Mouse (Mus musculus): ENCODE results near the gene Tnk1. TPM values are rescaled to one million over a fixed set of nuclear protein-coding genes. Genes with fewer than 3 reads are reported as not detected.

The Tnk1 gene
- total RNA-seq, 2 experiments from 2014 or later: not detected

DNA sequence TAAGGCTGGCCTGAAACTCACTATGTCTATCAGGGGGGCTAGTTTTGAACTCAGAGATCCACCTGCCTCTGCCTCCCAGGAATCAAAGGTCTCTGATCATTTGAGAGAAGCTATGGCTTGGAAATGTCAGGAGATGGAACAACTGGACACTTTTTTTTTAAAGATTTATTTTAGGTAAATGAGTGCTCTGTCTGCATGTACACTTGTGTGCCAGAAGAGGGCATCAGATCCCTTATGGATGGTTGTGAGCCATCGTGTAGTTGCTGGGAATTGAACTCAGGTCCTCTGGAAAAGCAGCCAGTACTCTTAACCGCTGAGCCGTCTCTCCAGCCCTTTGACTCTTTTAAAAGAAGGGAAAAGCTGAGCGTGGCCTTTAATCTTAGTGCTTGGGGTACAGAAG lies 52.2 kb downstream of the Tnk1 start:
- no peak for ATAC-seq (replicated peaks; ENCODE audit: poor library complexity, severe bottlenecking)

DNA sequence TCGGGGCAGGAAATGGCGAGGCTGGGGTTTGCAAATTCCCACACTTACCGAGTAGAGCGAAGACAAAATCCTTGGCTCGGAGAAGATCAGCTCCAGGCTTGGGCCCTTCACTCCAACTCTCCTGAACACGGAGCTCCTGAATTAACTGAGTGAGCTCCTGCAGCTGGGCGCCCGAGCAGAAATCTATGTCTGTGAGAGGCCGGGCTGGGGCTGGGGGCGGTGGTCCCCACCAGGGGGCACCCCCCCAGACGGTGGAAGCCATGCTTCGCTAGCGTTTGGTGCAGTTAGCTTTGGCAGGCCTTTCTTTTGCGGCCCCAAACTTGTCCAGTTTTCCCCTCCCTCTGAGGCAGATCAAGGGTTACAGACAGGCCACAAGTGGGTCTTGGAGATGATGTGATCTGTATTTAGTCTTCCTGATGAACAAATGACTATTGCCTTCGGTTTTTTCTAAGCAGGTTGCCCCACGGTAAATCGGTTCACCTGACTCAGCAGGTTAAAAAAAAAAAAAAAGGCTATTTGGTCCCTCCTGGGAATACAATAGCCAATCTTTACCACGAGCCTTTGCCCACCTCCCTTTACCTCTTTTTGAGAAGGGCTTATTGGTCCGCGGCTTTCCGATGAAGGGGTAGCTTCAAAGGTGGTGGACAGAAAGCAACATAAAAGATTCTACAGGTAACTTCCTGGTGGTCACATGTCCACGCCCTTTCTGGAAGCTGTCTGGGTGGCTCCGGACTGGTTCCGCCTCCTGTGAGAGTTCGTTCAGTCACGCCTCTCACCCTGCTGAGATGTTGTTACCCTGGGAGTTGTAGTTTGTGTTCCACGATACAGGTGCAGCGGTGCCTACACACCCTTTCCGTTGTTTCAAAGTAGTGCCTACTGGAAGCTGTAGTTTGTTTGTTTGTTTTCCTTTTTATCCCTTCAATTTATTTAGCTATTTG lies 53.3 kb downstream of the Tnk1 start, which contains the start of gene Tmem102:
Gene Tmem102, minus strand, starts transcription at position 653 of the 938 bp plus-strand sequence.
- ATAC-seq (replicated peaks; ENCODE audit: poor library complexity, severe bottlenecking): no peak

DNA sequence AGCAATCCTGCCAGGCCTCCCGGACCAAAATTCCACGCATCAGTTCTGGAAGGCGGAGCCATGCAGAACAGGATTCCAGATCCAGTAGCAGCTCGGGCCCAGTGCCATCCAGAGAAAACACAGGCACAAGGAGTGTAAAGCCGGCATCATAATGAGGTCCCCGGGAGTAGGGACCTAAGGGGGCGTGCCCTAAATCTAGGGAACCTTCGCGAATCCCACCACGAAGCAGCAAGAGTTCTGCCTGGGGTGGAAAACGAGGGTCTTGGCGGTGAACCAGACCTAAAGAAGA lies 53.9 kb downstream of the Tnk1 start:
- ATAC-seq (replicated peaks; ENCODE audit: poor library complexity, severe bottlenecking): no peak

DNA sequence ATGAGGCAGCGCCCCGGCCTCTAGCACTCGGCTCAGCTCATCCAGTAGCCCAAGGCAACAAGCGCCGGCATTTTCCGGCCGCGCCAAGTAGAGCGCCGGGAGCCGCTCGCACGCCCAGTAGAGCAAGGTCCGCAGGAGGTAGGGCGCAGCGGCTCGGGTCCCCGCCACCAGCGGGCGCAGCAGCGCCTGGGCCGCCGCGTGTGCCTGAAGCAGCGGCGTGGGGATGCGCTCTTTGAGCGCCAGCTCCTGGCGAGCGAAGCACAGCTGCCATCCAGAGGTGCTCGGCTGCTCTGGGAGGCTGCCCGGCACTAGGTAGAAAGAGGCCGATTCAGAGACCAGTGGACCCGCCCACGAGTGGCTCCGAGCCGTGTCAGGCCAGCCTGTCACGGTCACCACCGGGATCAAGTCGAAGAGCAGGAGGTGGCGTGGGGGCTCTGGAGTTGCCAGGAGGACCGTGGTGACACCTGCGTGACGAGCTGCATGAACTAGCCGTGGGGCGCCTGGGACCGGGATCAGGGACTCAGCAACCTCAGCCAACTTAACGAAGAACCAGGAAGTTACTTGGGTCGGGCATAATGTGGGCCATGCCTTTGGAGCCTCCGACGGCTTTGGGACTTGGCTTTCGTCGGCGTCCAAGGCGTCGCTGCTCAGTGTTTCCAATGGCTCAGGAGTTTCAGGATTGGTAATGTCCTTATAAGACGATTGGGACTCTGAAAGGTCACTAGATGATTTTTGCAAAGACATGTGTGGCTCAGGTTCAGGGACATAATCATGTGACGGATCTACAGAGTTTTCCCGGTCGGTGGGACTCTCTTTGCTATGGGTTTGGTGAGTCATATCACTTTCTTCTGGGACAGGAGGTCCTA lies 54.5 kb downstream of the Tnk1 start:
- ATAC-seq (replicated peaks; ENCODE audit: poor library complexity, severe bottlenecking): peak; percentile 54

DNA sequence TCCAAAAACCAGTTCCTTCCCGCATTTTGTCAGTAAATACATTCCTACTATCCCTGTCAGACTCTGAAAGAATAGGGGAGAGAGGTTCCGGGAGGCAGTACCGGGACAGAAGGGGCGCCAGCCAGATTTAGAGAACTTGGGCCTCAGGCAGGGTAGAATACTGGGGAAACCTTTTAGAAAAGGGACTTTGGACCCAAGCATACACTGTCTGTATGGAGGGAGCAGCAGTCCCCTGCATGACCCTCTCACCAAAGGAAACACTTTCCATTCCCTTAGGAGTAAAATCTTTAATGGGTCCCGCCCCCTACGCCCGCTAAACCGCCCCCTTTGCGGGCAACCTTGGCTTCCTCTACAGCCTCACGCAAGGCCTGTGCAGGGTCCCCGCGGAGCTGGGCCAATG lies 55.2 kb downstream of the Tnk1 start:
- peak; percentile 17 for ATAC-seq (replicated peaks; ENCODE audit: poor library complexity, severe bottlenecking)

DNA sequence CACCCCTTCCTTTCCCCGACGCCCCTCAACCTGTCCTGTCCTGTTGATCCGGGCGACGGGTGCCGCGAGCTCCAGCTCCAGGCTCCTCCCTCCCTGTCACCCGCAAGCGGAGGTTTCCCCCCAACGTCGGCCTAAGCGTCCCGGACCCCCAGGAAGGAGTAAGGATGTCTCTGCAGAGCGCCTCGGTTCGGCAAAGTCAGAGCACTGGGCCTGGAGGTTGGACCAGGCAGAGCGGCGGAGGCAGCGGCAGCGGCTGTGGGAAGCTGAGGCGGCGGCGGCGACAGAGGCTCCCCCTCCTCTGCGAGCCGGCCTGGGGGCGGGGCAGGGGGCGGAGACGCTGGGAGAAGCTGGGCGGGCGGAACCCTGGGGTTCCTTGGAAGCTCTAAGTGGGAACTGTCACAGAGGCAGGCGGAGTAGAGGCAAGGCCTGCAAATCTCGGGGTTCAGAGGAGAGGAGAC lies 55.9 kb downstream of the Tnk1 start:
- ATAC-seq (replicated peaks; ENCODE audit: poor library complexity, severe bottlenecking): peak; percentile 62

DNA sequence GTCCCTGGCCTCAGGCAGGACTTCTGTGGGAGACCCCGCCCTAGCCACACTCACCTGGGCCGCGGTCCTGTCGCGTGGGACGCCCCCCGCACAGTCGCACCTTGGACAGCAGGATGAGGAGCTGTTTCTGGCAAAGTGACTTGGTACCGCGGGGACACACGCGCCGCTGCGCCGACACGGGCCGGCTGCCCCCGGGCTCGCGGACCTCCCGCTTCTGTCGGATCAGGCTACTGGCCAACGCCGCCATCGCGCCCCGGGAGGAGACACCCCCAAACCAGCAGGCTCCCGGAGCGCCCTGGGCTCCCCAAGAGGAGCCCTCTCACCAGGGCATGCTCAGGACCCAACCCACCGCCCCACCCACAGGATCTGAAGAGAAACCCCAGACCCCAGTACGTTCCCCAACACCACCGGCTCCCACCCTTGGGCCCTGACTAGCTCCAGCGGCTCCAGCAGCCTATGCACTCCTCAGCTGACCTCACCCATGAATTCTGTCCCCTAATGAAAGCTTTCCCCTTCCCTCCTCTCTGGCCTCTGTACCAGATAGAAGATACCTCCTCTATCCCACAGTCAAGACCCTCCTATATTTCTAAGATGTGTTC lies 57.1 kb downstream of the Tnk1 start, which contains the start of gene Fgf11:
Gene Fgf11, minus strand, starts transcription at position 479 of the 599 bp plus-strand sequence.
- no peak for ATAC-seq (replicated peaks; ENCODE audit: poor library complexity, severe bottlenecking)

Other genes starting within 250 kb of the Tnk1 start
Only the 30 nearest of the 42 such genes appear.
- 4.9 and 6.6 TPM in 2 replicates for gene Tnfsfm13, start 162.6 kb downstream of the Tnk1 start, total RNA-seq (2014; fragmentation: Nextera tagmentation)
- gene Tnfsfm13, start 162.6 kb downstream of the Tnk1 start, total RNA-seq (2017): 3.6 and 6.1 TPM in 2 replicates
- gene Polr2a, start 100.1 kb downstream of the Tnk1 start, total RNA-seq (2014; fragmentation: Nextera tagmentation): 153 and 165 TPM in 2 replicates
- 30.2 and 38.5 TPM in 2 replicates for gene Polr2a, start 100.1 kb downstream of the Tnk1 start, total RNA-seq (2017)
- not detected in 2 replicates for gene Slc35g3, start 96.8 kb downstream of the Tnk1 start, total RNA-seq (2014; fragmentation: Nextera tagmentation)
- not detected in 2 replicates for gene Slc35g3, start 96.8 kb downstream of the Tnk1 start, total RNA-seq (2017)
- gene Zbtb4, start 92.8 kb downstream of the Tnk1 start, total RNA-seq (2014; fragmentation: Nextera tagmentation): 1.8 and 2.1 TPM in 2 replicates
- 0.26 and 0.43 TPM in 2 replicates for gene Zbtb4, start 92.8 kb downstream of the Tnk1 start, total RNA-seq (2017)
- gene Chrnb1, start 62.8 kb downstream of the Tnk1 start, total RNA-seq (2014; fragmentation: Nextera tagmentation): not detected in 2 replicates
- 0.82 TPM in 1 of 2 replicates, not detected in the other for gene Chrnb1, start 62.8 kb downstream of the Tnk1 start, total RNA-seq (2017)
- 1.6 and 2.9 TPM in 2 replicates for gene Fgf11, start 56.9 kb downstream of the Tnk1 start, total RNA-seq (2014; fragmentation: Nextera tagmentation)
- not detected in 2 replicates for gene Fgf11, start 56.9 kb downstream of the Tnk1 start, total RNA-seq (2017)
- not detected in 2 replicates for gene Tmem102, start 53.1 kb downstream of the Tnk1 start, total RNA-seq (2014; fragmentation: Nextera tagmentation)
- not detected in 2 replicates for gene Tmem102, start 53.1 kb downstream of the Tnk1 start, total RNA-seq (2017)
- gene Gm39566, start 43.4 kb downstream of the Tnk1 start, total RNA-seq (2014; fragmentation: Nextera tagmentation): not detected in 2 replicates
- gene Gm39566, start 43.4 kb downstream of the Tnk1 start, total RNA-seq (2017): not detected in 2 replicates
- gene Spem2, start 40.3 kb downstream of the Tnk1 start, total RNA-seq (2014; fragmentation: Nextera tagmentation): not detected in 2 replicates
- not detected in 2 replicates for gene Spem2, start 40.3 kb downstream of the Tnk1 start, total RNA-seq (2017)
- gene Spem1, start 36.5 kb downstream of the Tnk1 start, total RNA-seq (2014; fragmentation: Nextera tagmentation): not detected in 2 replicates
- not detected in 2 replicates for gene Spem1, start 36.5 kb downstream of the Tnk1 start, total RNA-seq (2017)
- gene Nlgn2, start 20.9 kb downstream of the Tnk1 start, total RNA-seq (2014; fragmentation: Nextera tagmentation): 13.5 and 33.1 TPM in 2 replicates
- 4.0 and 7.4 TPM in 2 replicates for gene Nlgn2, start 20.9 kb downstream of the Tnk1 start, total RNA-seq (2017)
- 294 and 359 TPM in 2 replicates for gene Tmem256, start 20.2 kb downstream of the Tnk1 start, total RNA-seq (2014; fragmentation: Nextera tagmentation)
- 118 and 164 TPM in 2 replicates for gene Tmem256, start 20.2 kb downstream of the Tnk1 start, total RNA-seq (2017)
- 108 and 109 TPM in 2 replicates for gene Plscr3, start 12.4 kb downstream of the Tnk1 start, total RNA-seq (2014; fragmentation: Nextera tagmentation)
- gene Plscr3, start 12.4 kb downstream of the Tnk1 start, total RNA-seq (2017): 24.9 and 25.2 TPM in 2 replicates
- not detected in 2 replicates for gene Tmem95, start 19.3 kb upstream of the Tnk1 start, total RNA-seq (2014; fragmentation: Nextera tagmentation)
- not detected in 2 replicates for gene Tmem95, start 19.3 kb upstream of the Tnk1 start, total RNA-seq (2017)
- gene Kctd11, start 22.7 kb upstream of the Tnk1 start, total RNA-seq (2014; fragmentation: Nextera tagmentation): 0.41 and 4.2 TPM in 2 replicates
- 1.1 and 2.6 TPM in 2 replicates for gene Kctd11, start 22.7 kb upstream of the Tnk1 start, total RNA-seq (2017)
- 52.4 and 65.1 TPM in 2 replicates for gene Acap1, start 36.8 kb upstream of the Tnk1 start, total RNA-seq (2014; fragmentation: Nextera tagmentation)
- gene Acap1, start 36.8 kb upstream of the Tnk1 start, total RNA-seq (2017): 47.0 and 50.7 TPM in 2 replicates
- gene 2810408A11Rik, start 42.3 kb upstream of the Tnk1 start, total RNA-seq (2014; fragmentation: Nextera tagmentation): 1.3 and 3.5 TPM in 2 replicates
- gene 2810408A11Rik, start 42.3 kb upstream of the Tnk1 start, total RNA-seq (2017): 3.6 and 6.4 TPM in 2 replicates
- gene Neurl4, start 42.3 kb upstream of the Tnk1 start, total RNA-seq (2014; fragmentation: Nextera tagmentation): 32.0 and 38.9 TPM in 2 replicates
- gene Neurl4, start 42.3 kb upstream of the Tnk1 start, total RNA-seq (2017): 20.7 and 27.5 TPM in 2 replicates
- gene Gps2, start 55.2 kb upstream of the Tnk1 start, total RNA-seq (2014; fragmentation: Nextera tagmentation): 71.5 and 99.8 TPM in 2 replicates
- gene Gps2, start 55.2 kb upstream of the Tnk1 start, total RNA-seq (2017): 47.1 and 58.2 TPM in 2 replicates
- gene Eif5a, start 63.2 kb upstream of the Tnk1 start, total RNA-seq (2014; fragmentation: Nextera tagmentation): 1,453 and 1,476 TPM in 2 replicates
- gene Eif5a, start 63.2 kb upstream of the Tnk1 start, total RNA-seq (2017): 890 and 976 TPM in 2 replicates
- not detected in 2 replicates for gene Ybx2, start 77.1 kb upstream of the Tnk1 start, total RNA-seq (2014; fragmentation: Nextera tagmentation)
- gene Ybx2, start 77.1 kb upstream of the Tnk1 start, total RNA-seq (2017): 2.1 TPM in 1 of 2 replicates, not detected in the other
- not detected in 2 replicates for gene Slc2a4, start 89.5 kb upstream of the Tnk1 start, total RNA-seq (2014; fragmentation: Nextera tagmentation)
- gene Slc2a4, start 89.5 kb upstream of the Tnk1 start, total RNA-seq (2017): not detected in 2 replicates
- not detected in 2 replicates for gene Cldn7, start 106.0 kb upstream of the Tnk1 start, total RNA-seq (2014; fragmentation: Nextera tagmentation)
- not detected in 2 replicates for gene Cldn7, start 106.0 kb upstream of the Tnk1 start, total RNA-seq (2017)
- gene Ctdnep1, start 122.4 kb upstream of the Tnk1 start, total RNA-seq (2014; fragmentation: Nextera tagmentation): 191 and 254 TPM in 2 replicates
- gene Ctdnep1, start 122.4 kb upstream of the Tnk1 start, total RNA-seq (2017): 19.3 and 23.8 TPM in 2 replicates
- 59.4 and 70.0 TPM in 2 replicates for gene Elp5, start 123.8 kb upstream of the Tnk1 start, total RNA-seq (2014; fragmentation: Nextera tagmentation)
- 58.2 and 77.5 TPM in 2 replicates for gene Elp5, start 123.8 kb upstream of the Tnk1 start, total RNA-seq (2017)
- 288 and 367 TPM in 2 replicates for gene Gabarap, start 132.4 kb upstream of the Tnk1 start, total RNA-seq (2014; fragmentation: Nextera tagmentation)
- 239 and 250 TPM in 2 replicates for gene Gabarap, start 132.4 kb upstream of the Tnk1 start, total RNA-seq (2017)
- gene Phf23, start 137.0 kb upstream of the Tnk1 start, total RNA-seq (2014; fragmentation: Nextera tagmentation): 41.7 and 45.8 TPM in 2 replicates
- 30.2 and 32.3 TPM in 2 replicates for gene Phf23, start 137.0 kb upstream of the Tnk1 start, total RNA-seq (2017)
- gene Dvl2, start 141.9 kb upstream of the Tnk1 start, total RNA-seq (2014; fragmentation: Nextera tagmentation): 4.6 and 24.5 TPM in 2 replicates
- gene Dvl2, start 141.9 kb upstream of the Tnk1 start, total RNA-seq (2017): 16.1 and 18.0 TPM in 2 replicates
- gene Acadvl, start 156.7 kb upstream of the Tnk1 start, total RNA-seq (2014; fragmentation: Nextera tagmentation): 39.7 and 55.8 TPM in 2 replicates
- 40.3 and 42.1 TPM in 2 replicates for gene Acadvl, start 156.7 kb upstream of the Tnk1 start, total RNA-seq (2017)
- 11.4 and 12.3 TPM in 2 replicates for gene Dlg4, start 158.2 kb upstream of the Tnk1 start, total RNA-seq (2014; fragmentation: Nextera tagmentation)
- 1.3 and 3.5 TPM in 2 replicates for gene Dlg4, start 158.2 kb upstream of the Tnk1 start, total RNA-seq (2017)

Measured in granulocyte monocyte progenitor cell, adult 5-6 weeks (primary cell).